Mouse (Mus musculus) left cerebral cortex, postnatal 36 days (tissue): ENCODE results near the gene Sbf1. TPM values are rescaled to one million over a fixed set of nuclear protein-coding genes. Genes with fewer than 3 reads are reported as not detected.
A peak's percentile ranks its signal among the peaks of the same experiment; 100 is the strongest.

Experiments
- DNase-seq, 2 experiments: peaks; one replicate each; pipeline ENCODE4 v3.0.0; 2021 to 2022; ENCODE audit warnings: low spot score in 2 of 2, mixed read lengths in 1 of 2
- intact Hi-C: fragments of 180-260 bp; cut with DNase I; formaldehyde crosslinking; loops from one replicate; pipeline ENCODE4 v1.15.1; 2025
- total RNA-seq, 2 experiments: library from RNA; stranded (reverse); gene quantifications; 2 replicates each; pipeline ENCODE4 v1.2.3; 2021

Sbf1 gene
- total RNA-seq, 2 experiments from 2014 or later = 241 to 247 TPM

GRCm38 (mm10) chr15:89322670-89323522, 7.8 kb upstream of the Sbf1 start, which contains the start of gene Adm2:
TSS of gene Adm2 (plus strand) at chr15:89322720.
- no peak for DNase-seq
- intact Hi-C loops = no loop called here

DNA sequence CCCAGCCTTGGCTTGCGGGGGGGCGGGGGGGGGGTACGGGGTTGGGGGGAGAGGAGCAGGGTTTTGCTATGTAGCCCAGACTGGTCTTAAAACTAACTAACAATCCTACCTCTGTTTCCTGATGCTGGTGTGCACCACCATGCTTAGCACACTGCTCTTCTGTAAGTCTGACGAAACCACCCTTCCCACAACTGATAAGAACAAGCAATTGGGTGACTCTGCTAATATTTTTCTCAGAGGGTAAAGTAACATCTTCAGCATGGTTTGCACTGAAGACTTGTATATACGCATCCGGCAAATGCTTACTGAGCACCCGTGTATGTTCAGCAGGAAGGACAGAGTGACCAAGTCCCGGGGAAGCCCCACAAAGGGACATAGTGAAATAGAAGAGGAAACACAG, 6.2 kb upstream of the Sbf1 start:
- intact Hi-C loops = no loop called here

DNA sequence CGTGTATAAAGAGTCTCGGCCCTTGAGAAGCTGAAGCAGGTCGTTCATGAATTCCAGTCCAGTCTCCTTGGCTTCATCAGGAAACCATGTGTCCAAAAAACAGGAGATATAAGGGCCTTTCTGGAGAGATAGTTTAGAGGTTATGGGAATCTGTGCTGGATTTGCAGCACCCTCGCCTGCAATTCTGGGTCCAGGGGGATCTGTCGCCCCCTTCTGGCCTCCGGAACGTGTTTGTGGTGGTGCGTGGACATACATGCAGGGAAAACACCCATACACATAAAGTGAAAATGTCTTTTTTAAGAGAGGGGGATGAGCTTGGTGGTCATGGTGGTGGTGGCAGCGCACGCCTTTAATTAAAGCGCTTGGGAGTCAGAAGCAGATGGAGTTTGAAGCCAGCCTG, 1.0 kb upstream of the Sbf1 start:
- DNase-seq = no peak
- intact Hi-C loops = loop anchor here (2.0 to 5.0 kb wide), 2 partner anchors 39 to 56 kb away; partner anchors contain the start of genes Lmf2, Ncaph2 and Sco2

More for the DNA sequence above, 6.2 kb upstream of the Sbf1 start:
- DNase-seq = no peak

GRCm38 (mm10) chr15:89314511-89315189, 461 bp downstream of the Sbf1 start:
- peak in 1 of 2 experiments; percentile 26 for DNase-seq
- intact Hi-C loops = loop anchor here (5.0 kb wide), 1 partner anchor 58 kb away; the partner anchor contains the start of gene Sco2

- DNase-seq = no peak
- intact Hi-C loops = no loop called here
These were observed 1.0 kb downstream of the Sbf1 start for GRCm38 (mm10) chr15:89314107-89314506.

DNA sequence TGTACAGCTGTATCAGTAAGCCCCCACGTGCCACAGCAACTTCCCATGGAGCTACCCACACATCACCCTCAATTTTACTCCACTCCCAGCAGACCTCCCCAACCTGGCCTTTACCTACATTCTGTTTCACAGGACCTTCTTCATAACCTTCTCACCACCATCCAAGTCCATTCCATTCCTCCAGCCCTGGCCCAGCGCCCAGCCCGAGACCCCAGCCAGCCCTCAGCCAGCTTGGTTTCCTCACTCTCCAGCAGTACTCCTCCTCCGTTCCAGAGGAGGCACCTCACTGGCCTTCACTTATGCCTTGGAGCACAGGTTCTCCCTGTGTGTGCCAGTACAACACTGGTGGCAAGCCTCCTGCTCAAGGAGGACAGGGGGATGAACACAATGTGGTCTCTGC, 1.8 kb downstream of the Sbf1 start:
- intact Hi-C loops = no loop called here
- DNase-seq = no peak

DNA sequence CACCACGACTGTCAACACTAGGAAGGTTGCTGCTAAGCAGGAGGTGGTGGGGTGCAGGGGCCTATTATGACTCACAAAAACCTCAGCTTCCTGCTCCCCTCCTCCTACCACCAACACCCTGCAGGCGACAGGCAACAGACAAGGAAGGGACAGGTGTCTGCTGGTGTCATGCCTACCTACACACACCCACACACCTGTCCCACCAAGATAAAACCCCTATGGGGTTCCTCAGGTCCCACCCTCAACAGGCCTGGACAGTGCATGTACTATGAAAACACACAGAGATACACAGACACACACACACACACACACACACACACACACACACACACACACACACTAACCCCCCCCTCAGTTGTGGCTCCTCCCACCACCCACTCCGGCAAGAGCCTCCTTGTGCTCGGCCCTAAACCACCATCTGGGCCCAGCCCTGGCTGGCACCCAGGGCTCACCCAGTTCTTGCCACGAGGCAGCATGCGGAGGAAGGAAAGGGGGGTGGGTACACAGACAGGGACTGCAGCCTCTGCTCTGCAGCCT, 5.1 kb downstream of the Sbf1 start:
- DNase-seq = peak; percentile 71 to 81
- intact Hi-C loops = no loop called here

GRCm38 (mm10) chr15:89308406-89309139, 6.5 kb downstream of the Sbf1 start:
- intact Hi-C loops = no loop called here
- no peak for DNase-seq

DNA sequence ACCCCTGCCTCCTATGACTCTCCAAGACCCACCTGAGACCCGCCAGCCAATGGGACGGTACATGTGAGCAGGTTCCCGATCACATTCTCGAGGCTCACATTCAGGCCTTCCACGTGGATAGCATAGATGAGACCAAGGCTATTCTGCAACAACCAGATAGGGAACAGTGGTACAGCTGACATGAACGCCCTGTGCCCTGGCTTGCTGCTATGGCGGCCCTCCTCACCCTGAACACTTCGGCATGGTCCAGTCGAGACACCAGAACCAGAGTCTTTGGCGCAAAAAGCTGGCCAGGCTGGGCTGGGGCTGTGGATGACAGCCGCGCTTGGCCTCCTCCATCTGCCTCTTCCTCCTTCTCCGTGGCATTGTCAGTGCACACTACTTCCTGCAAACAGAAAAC, 7.7 kb downstream of the Sbf1 start:
- no peak for DNase-seq
- intact Hi-C loops = no loop called here

GRCm38 (mm10) chr15:89305966-89306365, 9.1 kb downstream of the Sbf1 start:
- intact Hi-C loops = no loop called here
- DNase-seq = no peak

DNA sequence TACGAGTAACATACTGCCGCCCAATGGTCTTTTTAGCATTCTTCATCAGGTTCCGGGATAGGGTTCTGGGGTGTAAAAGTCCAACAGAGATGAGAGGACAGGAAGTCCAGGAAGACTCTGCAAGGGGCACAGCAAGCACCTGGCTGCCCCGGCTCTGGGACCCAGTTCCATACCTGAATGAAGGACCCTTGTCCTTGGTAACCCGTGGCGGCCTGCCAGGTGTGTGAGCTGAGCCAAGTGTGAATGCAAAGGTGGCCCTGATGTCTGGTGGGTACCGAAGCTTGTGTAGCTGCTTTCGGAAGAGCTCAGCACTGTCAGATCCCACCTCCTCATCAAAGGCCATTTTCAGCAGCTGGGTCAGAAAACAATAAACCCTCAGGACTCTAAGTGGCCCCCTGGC, 14.5 kb downstream of the Sbf1 start:
- intact Hi-C loops = no loop called here

DNA sequence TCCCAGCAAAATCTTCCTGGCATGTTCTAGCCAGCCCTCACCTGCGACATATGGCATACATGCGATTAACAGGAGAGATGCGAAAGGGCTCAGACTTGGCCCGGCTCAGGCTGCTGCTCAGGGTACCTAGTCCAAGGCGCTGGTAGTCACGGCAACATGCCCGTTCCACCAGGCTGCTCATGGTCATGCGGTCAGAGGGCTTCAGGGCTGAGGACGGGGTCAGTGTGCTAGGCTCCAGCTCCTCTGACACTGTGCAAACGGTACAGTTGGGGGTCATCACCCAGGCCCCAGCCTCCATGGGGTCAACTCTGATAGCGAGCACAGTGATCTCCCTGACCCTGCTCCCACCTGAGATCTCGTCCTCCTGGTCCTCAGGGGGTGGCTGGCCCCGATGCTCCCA, 14.9 kb downstream of the Sbf1 start:
- DNase-seq = no peak
- intact Hi-C loops = no loop called here

More for the DNA sequence above, 14.5 kb downstream of the Sbf1 start:
- no peak for DNase-seq

DNA sequence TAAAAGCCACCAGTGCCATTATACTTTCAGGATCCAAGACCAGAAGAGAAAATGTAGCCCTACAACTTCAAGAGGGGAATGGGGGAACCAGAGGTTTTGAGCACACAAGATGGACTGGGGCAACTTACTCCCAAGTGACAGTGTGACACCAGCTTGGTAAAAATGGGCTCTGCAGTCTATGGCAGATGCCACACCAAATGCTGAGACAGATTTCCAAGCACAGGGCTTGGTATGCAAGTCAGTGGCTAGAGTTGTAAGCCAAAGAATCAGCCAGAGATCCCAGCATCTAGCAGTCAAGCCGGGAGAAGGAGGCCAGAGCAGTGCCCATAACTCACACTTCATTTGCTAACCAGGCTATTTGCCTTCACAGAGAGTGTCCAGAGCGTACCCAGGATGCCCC, 17.4 kb downstream of the Sbf1 start:
- intact Hi-C loops = no loop called here
- DNase-seq = no peak

GRCm38 (mm10) chr15:89296465-89296864, 18.6 kb downstream of the Sbf1 start:
- intact Hi-C loops = no loop called here
- no peak for DNase-seq

DNA sequence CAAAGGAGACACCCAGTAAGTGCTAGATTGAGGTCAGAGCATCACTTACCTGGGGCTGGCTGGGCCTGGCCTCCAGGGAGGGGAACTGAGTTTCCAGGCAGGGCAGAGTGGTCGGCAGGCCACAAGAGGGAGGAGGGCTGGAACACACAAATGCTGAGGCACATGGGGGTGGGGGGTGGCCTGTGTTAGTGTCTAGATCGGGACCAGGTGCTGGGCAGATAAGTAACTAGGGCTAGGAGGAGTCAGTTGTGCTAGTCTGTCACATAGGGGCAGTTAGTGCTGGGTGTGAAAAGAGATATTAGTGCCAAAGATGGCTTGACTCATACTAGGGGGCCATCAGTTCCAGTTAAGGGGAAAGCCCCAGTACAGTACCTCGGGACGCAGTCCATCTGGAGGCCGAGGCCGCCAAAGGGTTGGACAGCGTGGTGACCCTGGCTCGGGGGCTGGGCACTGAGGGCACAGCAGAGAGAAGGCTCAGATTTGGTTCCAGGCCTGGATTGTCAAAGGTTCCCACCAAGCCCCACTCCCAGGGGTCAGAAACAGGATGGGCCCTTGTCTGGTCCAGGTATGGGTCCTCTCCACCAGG, 19.4 kb downstream of the Sbf1 start:
- intact Hi-C loops = no loop called here

GRCm38 (mm10) chr15:89293778-89294177, 21.3 kb downstream of the Sbf1 start:
- intact Hi-C loops = no loop called here
- DNase-seq = no peak

More for the DNA sequence above, 19.4 kb downstream of the Sbf1 start:
- DNase-seq = no peak

GRCm38 (mm10) chr15:89292795-89293194, 22.3 kb downstream of the Sbf1 start:
- intact Hi-C loops = no loop called here
- DNase-seq = no peak

DNA sequence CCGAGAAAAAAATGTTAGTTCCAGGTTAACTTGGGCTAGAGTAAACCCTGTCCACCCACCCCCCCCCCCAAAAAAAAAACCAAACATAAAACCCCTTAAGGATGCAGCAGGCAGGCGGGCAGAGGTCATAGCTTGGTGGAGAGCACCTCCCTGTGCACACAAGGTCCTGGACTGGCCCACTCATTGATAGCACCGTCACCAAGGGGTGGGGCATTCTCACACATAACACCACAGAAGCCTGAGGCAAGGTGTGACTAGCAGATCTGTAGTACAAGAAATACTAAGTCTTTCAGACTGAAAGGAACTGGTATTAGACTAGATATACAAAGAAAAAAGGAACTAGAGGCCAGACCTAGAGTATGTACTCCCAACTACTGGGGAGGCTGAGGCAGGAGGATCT, 23.6 kb downstream of the Sbf1 start:
- intact Hi-C loops = no loop called here
- no peak for DNase-seq

- intact Hi-C loops = no loop called here
- no peak for DNase-seq
These were observed 25.7 kb downstream of the Sbf1 start for GRCm38 (mm10) chr15:89289455-89289854.
